ENCODE assay signal across 15 mouse cellular contexts in genomic region chr15:36874555-36874954, GRCm38 (mm10).
DNase-seq lines count a peak whose midpoint lies in the region; ATAC-seq and TF ChIP-seq lines count a peak whose summit lies in the region.
"Had no signal": no experiment of that assay in that cellular context is flagged by ENCODE, and none has a peak within 500 bp of the region (broad histone marks: within the 10 kb centered on the region; RNA-seq: fewer than 3 reads in every experiment).

No protein-coding gene starts in this region.

- no peak overlapping the region for H3K9ac ChIP-seq in hindbrain, postnatal 0 days (replicated peaks; ENCODE audit: low read length)
- H3K9ac ChIP-seq in limb, embryonic 13.5 days, result no peak overlapping the region
- no peak overlapping the region for H3K9ac ChIP-seq in midbrain, embryonic 16.5 days (ENCODE audit: low read depth, low read length)
- H3K9ac ChIP-seq in forebrain, embryonic 14.5 days (ENCODE audit: low read length), result no peak overlapping the region
- H3K9ac ChIP-seq: forebrain, embryonic 13.5 days; hindbrain, embryonic 15.5 days; liver, embryonic 13.5 days had no signal

- H3K27ac ChIP-seq in hindbrain, embryonic 10.5 days, result peak overlapping the region; percentile 83
- no peak overlapping the region for H3K27ac ChIP-seq in hindbrain, postnatal 0 days
- 0 out of 2 replicates have a peak overlapping the region, but pooled peaks have one; percentile 49 for H3K27ac ChIP-seq in limb, embryonic 13.5 days
- H3K27ac ChIP-seq in midbrain, embryonic 16.5 days (ENCODE audit: low read length), result 0 out of 2 replicates have a peak overlapping the region, but pooled peaks have one; percentile 69
- no peak overlapping the region for H3K27ac ChIP-seq in forebrain, embryonic 14.5 days (ENCODE audit: low read depth, low read length)

- ATAC-seq in hindbrain, postnatal 0 days, result no peak
- ATAC-seq in limb, embryonic 13.5 days (ENCODE audit: low FRiP score, low read depth), result no peak
- no peak for ATAC-seq in midbrain, embryonic 16.5 days
- no peak for ATAC-seq in forebrain, embryonic 14.5 days
- ATAC-seq: CD4-positive, CD25-positive, alpha-beta regulatory T cell, adult 4 months; forebrain, embryonic 13.5 days had no signal

- WGBS in hindbrain, embryonic 10.5 days, result 83% methylated on average over 4 of the region's 4 CpGs
- WGBS in hindbrain, postnatal 0 days, result 72% methylated on average over 4 of the region's 4 CpGs
- 85% methylated on average over 4 of the region's 4 CpGs for WGBS in limb, embryonic 13.5 days
- WGBS in midbrain, embryonic 16.5 days, result 77% methylated on average over 4 of the region's 4 CpGs
- WGBS in forebrain, embryonic 14.5 days, result 82% methylated on average over 4 of the region's 4 CpGs

- no peak overlapping the region for H3K4me3 ChIP-seq in hindbrain, embryonic 10.5 days
- no peak overlapping the region for H3K4me3 ChIP-seq in hindbrain, postnatal 0 days (ENCODE audit: low read length)
- H3K4me3 ChIP-seq in limb, embryonic 13.5 days, result no peak overlapping the region
- no peak overlapping the region for H3K4me3 ChIP-seq in midbrain, embryonic 16.5 days (ENCODE audit: low read depth, low read length)
- no peak overlapping the region for H3K4me3 ChIP-seq in forebrain, embryonic 14.5 days (ENCODE audit: low read depth, low read length)
- H3K4me3 ChIP-seq: forebrain, embryonic 13.5 days; hindbrain, embryonic 15.5 days; liver, embryonic 13.5 days had no signal

- peaks cover 53% of the 10 kb centered on the region for H3K4me1 ChIP-seq in hindbrain, embryonic 10.5 days (replicated peaks)
- no peaks in the 10 kb centered on the region for H3K4me1 ChIP-seq in hindbrain, postnatal 0 days (ENCODE audit: insufficient read depth, low read length)
- peaks cover 27% of the 10 kb centered on the region for H3K4me1 ChIP-seq in limb, embryonic 13.5 days
- H3K4me1 ChIP-seq in midbrain, embryonic 16.5 days (ENCODE audit: control insufficient read depth, insufficient read depth, low read length), result peaks cover 24% of the 10 kb centered on the region
- H3K4me1 ChIP-seq in forebrain, embryonic 14.5 days (ENCODE audit: control insufficient read depth, insufficient read depth, low read length), result peaks cover 13% of the 10 kb centered on the region

- no peak for DNase-seq in hindbrain, embryonic 10.5 days (ENCODE audit: low spot score)
- DNase-seq in hindbrain, postnatal 0 days (ENCODE audit: low spot score), result no peak
- DNase-seq in lung, postnatal 25 days (ENCODE audit: low spot score), result peak; percentile 54
- DNase-seq in lung, postnatal 4 days, result no peak
- DNase-seq in forebrain, embryonic 14.5 days (ENCODE audit: low spot score), result no peak
- DNase-seq: cerebellum, postnatal 25 days; gastrocnemius, postnatal 25 days; kidney, adult 18-20 months; liver, embryonic 13.5 days; right cerebral cortex, postnatal 4 days had no signal

- H3K27me3 ChIP-seq in hindbrain, embryonic 10.5 days (ENCODE audit: insufficient read depth, poor library complexity, severe bottlenecking), result no peaks in the 10 kb centered on the region
- no peaks in the 10 kb centered on the region for H3K27me3 ChIP-seq in hindbrain, postnatal 0 days (ENCODE audit: insufficient read depth, low read length)
- H3K27me3 ChIP-seq in limb, embryonic 13.5 days, result no peaks in the 10 kb centered on the region
- H3K27me3 ChIP-seq in midbrain, embryonic 16.5 days (ENCODE audit: control insufficient read depth, insufficient read depth, low read depth, low read length), result no peaks in the 10 kb centered on the region
- no peaks in the 10 kb centered on the region for H3K27me3 ChIP-seq in forebrain, embryonic 14.5 days (replicated peaks; ENCODE audit: control insufficient read depth, insufficient read depth, low read length)
- H3K27me3 ChIP-seq: forebrain, embryonic 13.5 days; hindbrain, embryonic 15.5 days; liver, embryonic 13.5 days had no signal

- H3K9me3 ChIP-seq in hindbrain, embryonic 10.5 days, result no peaks in the 10 kb centered on the region
- no peaks in the 10 kb centered on the region for H3K9me3 ChIP-seq in hindbrain, postnatal 0 days (ENCODE audit: low read length)
- no peaks in the 10 kb centered on the region for H3K9me3 ChIP-seq in limb, embryonic 13.5 days
- no peaks in the 10 kb centered on the region for H3K9me3 ChIP-seq in midbrain, embryonic 16.5 days (replicated peaks; ENCODE audit: control insufficient read depth, low read length, poor library complexity, severe bottlenecking)
- no peaks in the 10 kb centered on the region for H3K9me3 ChIP-seq in forebrain, embryonic 14.5 days (replicated peaks; ENCODE audit: control insufficient read depth, low read length)
- H3K9me3 ChIP-seq: forebrain, embryonic 13.5 days; hindbrain, embryonic 15.5 days; liver, embryonic 13.5 days had no signal

- H3K36me3 ChIP-seq in hindbrain, embryonic 10.5 days, result no peaks in the 10 kb centered on the region
- no peaks in the 10 kb centered on the region for H3K36me3 ChIP-seq in hindbrain, postnatal 0 days (ENCODE audit: insufficient read depth, low read length)
- H3K36me3 ChIP-seq in limb, embryonic 13.5 days, result no peaks in the 10 kb centered on the region
- no peaks in the 10 kb centered on the region for H3K36me3 ChIP-seq in midbrain, embryonic 16.5 days (ENCODE audit: control insufficient read depth, insufficient read depth, low read length)
- H3K36me3 ChIP-seq in forebrain, embryonic 14.5 days (ENCODE audit: control insufficient read depth, insufficient read depth, low read length), result no peaks in the 10 kb centered on the region
- H3K36me3 ChIP-seq: hindbrain, embryonic 15.5 days; liver, embryonic 13.5 days had no signal

- TF ChIP-seq CTCF in hindbrain, postnatal 0 days (IDR thresholded peaks at IDR 0.05; ENCODE audit: low read depth), result no peak

- no peak overlapping the region for H3K4me2 ChIP-seq in hindbrain, postnatal 0 days (ENCODE audit: low read depth, low read length)
- no peak overlapping the region for H3K4me2 ChIP-seq in limb, embryonic 13.5 days (replicated peaks)
- no peak overlapping the region for H3K4me2 ChIP-seq in midbrain, embryonic 16.5 days (ENCODE audit: low read length)
- H3K4me2 ChIP-seq in forebrain, embryonic 14.5 days (ENCODE audit: low read length), result no peak overlapping the region
- H3K4me2 ChIP-seq: forebrain, embryonic 13.5 days; liver, embryonic 13.5 days had no signal

Comparison
In these comparisons a context has a peak if more than half of its experiments do, and no peak if none do; other contexts are left out.
1. H3K27ac ChIP-seq: peak in hindbrain, embryonic 10.5 days (single experiment), limb, embryonic 13.5 days (single experiment) and midbrain, embryonic 16.5 days (single experiment); none in hindbrain, postnatal 0 days (single experiment) and forebrain, embryonic 14.5 days (single experiment).